Mouse (Mus musculus) left cerebral cortex, adult 9 months (tissue): Measurements from ENCODE around the gene Tmem150c.
A peak's percentile ranks its signal among the peaks of the same experiment; 100 is the strongest.

ENCODE experiments used
- DNase-seq, 2 experiments: peaks; one replicate each; pipeline ENCODE4 v3.0.0; 2022; ENCODE audit warnings: low spot score in 2 of 2

The Tmem150c gene

DNA sequence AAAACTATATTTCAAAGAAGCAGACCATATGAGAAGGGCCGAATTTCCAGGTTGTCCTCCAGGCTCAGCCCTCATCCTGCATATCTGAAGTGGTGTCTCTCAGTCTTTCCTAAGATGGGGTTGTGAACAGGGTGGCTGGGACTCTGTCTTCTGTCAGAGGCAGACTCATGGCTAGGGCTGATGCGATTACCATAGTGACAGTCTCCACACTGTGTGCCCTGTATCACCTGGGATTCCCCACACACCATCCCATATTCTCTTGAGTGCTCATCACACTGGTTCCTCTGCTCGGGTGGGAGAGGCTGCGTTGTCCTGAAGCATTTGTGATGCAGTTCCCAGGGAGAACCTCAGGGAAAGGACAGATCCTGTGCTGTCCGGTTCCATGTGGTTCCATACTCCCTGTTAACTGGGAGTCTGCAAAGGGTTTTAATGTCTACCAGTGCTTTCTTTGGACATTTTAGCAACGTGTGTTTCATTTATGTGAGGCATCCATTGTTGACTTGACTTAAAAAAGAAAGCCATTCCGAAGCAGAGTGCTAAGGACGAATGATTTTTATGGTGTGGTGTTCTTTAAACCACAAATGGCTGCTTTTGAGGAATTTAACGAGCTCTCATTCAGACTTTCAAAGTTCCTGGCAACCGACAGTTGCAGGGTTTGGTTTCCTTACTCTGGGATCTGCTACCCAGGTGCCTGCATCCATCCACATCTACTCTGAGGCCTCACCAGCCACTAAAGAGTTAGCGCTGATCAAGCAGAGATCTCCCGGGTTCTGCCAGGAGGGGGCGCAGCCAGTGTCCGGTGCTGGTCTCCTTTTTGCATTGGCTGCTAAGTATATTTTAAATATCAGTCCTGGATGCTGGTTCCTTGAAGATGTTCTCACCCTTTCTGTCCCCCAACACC, 7.2 kb upstream of the Tmem150c start:
- DNase-seq: peak in 1 of 2 experiments; percentile 49

DNA sequence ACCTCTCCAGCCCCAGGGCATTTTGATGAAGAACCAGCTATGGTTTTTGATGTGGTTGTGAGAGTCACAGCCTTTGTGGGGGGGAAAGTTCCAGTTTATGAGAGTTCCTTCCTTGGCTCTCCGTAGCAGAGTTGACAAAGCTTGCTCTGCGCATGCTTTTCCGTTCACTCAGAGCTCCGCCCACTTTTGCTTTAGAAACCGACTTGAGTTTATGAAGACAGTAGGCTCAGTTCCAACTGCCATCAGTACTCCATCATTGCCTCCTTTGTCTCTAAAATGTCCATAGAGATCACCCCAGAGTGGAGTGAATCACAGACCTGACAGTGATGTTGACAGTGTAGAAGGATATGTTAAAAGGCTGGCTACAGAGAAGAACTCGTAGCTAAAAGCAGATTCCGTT, 3.8 kb upstream of the Tmem150c start:
- no peak for DNase-seq

DNA sequence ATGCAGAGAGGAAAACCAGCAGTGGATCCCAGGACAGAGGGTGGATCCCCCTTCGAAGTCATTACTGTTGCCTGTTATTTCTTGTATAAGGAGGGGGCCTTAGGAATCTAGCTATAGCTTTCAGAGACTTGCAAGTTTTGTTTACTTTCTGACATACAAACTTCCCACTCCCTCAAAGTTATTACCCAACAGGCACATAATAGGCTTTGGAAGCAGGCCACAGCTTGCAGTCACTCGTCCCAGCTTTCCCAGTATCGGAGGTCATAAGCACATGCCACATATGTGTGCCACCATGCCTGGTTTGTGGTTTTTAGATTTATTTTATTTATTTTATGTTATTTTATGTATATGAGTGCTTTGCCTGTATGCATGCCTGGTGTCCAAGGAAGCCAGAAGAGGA, 3.2 kb upstream of the Tmem150c start:
- no peak for DNase-seq

DNA sequence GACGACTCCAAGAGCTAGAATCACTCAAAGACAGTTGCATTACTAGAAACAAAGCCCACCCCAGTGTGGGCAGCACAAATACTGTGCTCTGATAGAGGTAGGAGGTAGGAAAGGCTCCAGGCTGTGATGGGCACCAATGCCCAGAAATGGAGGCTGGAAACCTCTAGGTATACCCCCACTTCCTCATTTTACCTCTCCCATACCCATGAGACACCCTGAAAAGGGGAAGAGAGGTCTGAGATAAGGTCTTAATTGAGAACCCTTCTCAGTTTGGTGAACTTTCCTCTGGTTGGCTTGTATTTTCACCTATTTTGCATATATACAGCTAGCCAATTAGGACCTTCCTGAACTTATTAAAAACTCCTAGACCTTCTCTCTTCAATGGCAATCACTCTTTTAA, 2.4 kb upstream of the Tmem150c start:
- no peak for DNase-seq

DNA sequence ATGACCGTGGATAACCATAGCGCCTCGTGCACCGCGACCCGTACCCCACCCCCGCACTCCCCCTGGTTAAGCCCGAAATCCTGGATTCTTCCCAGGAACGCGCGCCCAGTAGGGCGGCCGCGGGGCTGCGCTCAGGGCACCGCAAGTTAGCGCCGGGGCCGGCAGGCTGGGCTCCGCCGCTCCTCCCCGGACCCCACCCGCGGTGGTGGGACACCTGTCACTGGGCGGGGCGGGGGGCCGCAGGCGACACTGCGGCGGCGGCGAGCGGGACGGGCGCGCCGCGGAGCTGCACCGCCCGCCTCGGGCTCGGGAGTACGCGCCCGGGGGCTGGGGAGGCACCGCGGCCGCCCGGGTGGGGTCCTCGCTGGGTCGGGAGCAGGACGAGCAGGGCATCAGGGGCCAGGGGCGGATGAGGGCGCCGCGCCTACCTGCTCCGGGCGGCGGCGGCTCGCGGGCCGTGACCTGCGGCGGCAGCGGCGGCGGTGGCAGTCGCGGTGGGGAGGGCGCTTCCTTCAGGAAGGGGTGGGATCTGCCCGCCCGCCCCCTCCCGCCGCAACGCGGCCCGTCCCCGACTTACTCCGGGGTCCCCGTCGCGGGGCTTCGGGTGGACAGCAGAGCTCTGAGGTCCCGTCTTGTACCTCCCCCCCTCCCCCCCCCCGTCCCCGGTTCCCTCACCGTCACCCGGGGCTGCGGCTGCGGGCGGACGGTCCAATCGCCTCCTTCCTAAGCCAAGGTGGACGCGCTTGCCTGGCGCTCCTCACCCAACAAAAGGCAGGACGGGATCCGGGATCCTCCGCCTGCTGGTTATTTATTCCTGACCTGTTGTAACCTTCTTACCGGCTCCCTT, 594 bp downstream of the Tmem150c start:
- DNase-seq: peak in 1 of 2 experiments; percentile 22

DNA sequence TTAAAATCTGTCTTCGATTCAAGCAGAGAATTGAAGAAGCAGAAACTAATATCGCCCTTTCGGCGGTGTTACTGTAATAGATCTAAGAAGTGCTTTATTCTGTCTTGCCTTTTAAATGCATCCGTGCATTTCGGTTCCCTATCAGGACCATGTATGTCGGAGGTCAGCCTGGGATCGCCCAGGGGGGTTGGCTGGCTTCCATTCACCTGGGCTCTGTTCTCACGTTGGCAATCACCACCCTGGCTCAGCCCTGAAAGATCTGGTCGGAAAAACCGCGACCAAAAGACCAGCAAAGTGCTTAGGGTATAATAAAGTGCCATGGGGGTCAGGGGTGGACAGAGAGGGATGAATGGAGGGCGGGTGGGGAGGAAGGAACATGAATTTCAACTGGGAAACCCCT, 1.3 kb downstream of the Tmem150c start:
- DNase-seq: no peak

DNA sequence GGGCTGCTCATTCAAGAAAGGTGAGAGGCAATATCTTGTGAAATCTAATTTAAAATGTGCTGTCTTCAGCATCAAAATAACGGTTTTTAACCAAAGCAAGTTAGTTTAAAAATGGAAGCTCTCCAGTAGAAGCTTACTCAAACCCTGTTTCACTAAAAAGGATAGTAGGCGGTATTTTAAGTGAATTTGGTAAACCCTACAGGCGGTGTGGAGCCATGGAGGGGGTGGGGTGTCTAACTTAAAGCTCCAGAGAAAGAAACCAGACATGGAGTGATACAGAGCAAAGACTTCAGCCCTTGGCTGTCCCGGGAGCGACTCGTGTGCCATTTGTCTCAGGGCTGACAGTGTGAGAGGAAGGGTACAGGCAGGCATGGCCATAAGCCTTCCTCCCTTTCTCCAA, 4.0 kb downstream of the Tmem150c start:
- no peak for DNase-seq

DNA sequence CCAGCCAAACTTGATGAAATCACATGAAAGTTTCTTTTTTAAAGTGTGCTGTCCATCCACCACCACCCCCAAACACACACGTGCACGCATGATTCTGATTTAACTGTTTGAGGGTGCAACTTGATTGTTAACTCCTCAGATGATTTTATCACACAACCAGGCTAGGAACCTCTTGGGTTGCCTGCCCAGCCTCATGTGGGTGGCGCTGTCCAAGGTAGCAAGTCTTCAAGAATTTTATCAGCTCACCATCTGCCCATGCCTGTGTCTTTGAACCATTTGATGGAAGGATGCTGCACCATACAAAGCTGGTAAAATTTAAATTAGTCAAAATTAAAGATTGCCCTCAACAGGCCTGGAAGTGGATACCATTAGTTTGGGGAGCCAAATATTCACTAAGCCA, 9.6 kb downstream of the Tmem150c start:
- DNase-seq: no peak

DNA sequence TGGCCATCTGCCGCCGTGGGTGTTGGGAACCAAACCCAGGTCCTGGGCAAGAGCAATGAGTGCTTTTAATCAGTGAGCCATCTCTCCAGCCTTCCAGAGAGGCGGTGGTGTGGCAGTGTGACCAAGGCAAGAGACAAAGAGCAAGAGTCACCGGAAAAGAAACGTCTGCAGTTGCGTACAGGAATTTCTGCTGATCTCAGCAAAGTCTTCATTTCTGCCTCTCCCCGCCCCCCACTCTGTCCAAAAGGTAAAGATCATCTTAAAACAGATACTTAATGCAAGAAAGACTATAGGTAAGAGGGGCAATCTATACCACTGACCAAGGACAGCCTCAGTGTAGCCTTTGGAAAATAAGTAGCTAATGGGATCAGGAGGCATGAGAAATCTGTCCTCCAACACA, 14.8 kb downstream of the Tmem150c start:
- no peak for DNase-seq

DNA sequence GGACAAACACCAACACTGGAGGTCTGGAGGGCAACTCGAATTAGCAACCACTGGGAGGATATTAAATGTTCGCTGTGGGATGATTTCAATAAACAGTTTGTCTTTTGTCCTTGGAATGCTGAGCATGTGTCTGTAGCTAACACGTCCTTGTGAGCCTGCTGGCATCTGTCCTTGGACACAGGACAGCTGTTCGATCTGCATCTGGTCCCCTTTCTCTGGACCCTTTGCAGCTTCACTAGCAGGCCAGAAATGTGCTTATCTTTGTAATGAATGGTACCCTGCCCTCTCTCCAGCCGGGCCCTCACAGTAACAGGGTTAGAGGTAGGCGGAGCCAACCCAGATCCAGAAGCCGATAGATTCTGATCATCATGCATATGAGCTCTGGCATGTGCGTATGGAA, 32.3 kb downstream of the Tmem150c start:
- DNase-seq: no peak

DNA sequence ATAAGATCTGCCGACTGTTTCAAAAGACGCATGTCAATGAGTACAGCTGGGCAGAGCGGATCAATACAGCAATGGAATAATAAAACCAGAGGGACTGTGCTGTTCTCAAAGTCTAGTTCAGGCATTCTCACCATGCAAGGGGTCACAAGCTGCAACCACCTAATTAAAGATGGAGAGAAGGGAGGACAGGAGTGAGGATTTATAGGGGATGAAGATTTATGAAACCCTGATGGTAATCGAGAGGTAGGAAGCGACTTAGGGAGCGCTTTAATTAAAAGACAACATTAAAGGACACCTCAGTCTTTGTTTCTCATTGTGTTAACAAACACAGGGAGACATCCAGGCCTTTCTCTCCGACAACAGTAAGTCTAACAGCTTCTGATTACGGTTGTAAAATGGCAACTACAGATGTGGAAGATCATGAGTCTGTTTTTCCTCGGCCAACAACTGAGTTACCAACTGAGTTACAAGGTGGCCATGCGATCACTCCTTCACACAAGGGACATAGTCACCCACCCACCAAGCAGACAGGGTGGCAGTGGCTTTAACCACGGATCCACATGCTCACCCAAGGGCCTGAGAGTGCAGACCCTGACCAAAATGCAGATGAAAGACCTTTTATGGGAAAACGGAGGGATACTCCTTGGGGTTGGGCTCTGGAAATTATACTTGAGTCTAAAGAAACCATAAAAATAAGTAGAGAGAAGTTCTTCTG, 34.0 kb downstream of the Tmem150c start:
- no peak for DNase-seq

DNA sequence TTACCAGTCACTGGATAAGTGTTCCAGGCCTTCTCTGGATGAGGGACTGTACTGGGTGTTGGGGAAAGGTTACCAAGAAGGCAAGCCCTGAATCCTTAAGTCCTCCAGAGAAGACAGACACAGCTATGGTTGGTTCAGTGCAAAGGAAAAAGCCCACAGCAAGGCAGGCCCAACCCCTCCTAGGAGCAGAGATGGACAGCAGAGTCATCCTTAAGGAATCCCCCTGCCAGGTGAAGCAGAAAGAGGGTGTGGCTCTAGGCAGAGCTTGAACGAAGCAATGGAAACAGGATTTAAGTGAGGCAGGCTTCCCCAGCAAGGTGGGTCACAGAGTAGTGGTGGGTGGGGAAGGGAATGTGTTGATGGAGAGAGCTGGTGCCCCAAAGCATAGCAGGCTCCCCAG, 35.1 kb downstream of the Tmem150c start:
- no peak for DNase-seq

DNA sequence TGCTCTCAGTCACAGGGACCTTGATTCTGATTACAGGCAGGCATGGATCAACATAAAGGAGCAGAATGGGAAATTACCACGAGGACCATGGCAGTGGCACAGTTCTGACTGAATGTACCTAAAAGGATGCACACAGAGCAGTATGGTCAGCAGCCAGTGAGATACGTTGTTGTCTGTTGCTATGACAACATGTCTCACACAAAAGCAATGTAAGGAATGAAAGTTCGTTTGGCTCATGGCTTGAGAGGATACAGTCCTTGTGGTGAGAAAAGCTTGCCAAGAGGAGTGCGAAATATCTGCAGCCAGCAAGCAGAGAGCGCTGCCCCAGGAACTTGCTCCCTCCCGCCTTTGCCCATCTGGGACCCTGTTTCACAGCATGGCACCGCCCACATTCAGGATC, 36.3 kb downstream of the Tmem150c start:
- DNase-seq: no peak

DNA sequence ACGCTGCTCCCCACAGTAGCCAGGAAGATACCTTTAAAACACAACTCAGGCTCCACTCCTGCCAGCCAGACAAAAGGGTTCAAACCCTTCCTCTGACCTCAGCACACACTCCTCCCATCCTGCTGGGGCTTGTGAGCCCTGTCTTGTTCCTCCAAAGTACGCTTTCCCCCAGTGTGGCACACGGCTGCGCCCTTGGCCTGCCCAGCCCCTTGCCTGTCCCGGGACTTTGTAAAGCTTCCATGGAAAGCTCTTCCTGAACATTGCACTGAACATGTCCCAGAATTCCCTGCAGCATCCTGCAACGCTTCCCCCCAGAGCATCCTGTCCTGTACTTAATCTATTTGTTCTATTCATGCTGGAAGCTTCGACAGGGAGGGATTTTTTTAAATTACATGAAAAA, 38.4 kb downstream of the Tmem150c start:
- DNase-seq: no peak

DNA sequence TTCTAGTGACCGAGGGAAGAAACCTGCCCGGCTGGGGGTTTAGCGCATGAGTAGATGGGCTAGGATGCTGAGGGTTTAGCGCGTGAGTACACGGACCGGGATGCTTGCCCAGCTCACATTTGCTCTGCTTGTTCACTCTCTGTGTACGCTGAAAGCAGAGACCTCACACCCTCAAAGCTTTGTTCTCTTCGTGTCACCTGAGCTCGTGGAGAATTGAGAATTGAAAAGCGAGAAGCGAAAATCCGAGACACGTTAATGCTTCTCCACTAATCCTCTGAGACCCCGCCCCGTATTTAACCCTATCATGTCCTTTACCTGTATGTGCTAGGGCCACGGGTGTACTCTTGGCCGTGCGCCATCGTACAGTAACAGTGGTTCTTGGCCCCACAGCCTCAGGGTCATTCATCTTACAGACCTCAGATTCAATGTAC, 38.9 kb downstream of the Tmem150c start:
- no peak for DNase-seq

DNA sequence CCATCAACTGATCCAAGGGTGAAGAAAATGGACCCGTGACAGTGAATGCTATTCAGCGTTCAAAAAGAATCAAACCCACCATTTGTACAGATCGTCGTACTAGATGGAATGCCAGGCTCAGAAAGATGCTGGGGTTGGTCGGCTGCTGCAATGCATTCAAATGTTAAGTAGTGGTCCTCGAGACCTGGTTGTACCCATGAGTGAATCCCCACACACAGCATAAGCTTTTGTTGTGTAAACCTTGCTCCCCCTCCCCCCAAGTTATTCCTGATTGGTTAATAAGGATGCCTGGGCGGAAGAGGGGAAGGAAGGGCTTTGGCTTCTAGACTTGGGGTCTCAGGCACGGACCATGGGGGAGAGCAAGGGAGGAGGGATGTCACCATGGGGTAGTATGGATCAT, 40.3 kb downstream of the Tmem150c start:
- no peak for DNase-seq

DNA sequence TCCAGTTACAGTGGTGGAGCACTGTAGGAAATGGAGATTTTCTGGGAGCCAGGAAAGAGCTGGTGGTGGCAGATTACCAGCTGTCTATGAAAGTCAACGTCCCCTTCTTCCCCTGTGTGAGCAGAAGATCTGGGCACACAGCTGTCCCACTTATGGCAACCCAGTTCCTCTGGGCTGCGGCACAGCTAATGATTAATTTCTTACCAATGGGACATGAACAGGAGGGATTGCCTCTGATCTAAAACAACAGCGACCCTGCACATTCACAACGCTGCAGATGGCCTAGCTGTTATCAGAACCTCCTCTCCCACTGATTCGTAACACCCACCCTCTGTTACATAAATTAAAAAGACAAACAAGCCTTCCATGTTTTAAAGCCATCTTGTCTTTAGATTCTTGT, 46.2 kb downstream of the Tmem150c start:
- no peak for DNase-seq

DNA sequence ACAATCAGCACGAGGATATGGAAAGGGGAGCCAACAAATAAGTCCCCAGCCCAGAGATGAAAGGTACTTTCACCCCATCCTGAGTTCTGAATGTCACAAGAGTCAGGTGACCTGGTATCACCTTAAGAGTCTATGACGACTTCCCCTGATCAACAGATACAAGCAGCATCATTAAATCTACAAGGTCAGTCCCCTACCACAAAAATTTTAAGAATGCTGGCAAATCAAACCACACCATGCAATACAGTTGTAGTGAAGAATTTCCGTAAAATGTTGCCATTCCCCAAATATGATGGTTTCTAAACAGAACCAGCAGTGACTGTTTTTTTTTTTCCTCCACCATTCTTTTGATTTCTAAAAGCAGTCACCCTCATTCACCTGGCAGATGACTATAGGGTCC, 49.0 kb downstream of the Tmem150c start:
- no peak for DNase-seq

DNA sequence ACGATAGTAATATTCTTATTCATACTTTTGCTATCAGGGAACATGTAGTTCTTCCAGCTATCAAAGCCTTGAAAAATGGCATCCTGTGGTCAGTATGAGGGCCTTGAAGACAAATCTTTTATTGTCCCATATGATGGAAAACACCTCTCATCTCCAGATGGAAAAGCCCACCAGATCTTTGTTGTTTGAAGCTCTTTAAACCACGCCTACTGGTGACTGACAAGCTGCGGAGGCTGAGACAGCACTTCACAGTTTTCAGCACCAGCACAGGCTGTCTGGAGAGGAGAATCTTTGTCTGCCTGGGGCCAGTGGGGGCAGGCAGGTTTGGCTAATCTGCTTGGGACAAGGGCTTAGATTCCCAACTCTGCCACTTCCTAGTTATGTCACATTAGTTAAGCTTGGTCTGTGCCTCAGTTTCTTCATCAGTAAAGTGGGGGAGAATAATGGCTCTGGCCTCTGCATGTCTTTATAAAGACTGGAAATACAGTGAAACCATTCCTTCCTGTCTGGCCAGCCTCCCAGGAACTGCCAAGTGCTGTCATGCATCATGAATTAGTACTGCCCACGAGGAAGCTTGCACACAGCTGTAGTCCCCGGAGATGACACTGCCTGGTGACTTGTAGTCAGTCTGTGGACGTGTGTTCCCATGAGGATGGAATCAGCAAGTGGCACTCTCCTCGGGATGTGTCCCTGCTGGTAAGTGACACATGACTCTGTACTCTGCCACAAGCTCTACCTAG, 49.9 kb downstream of the Tmem150c start:
- peak in 1 of 2 experiments; percentile 30 for DNase-seq

DNA sequence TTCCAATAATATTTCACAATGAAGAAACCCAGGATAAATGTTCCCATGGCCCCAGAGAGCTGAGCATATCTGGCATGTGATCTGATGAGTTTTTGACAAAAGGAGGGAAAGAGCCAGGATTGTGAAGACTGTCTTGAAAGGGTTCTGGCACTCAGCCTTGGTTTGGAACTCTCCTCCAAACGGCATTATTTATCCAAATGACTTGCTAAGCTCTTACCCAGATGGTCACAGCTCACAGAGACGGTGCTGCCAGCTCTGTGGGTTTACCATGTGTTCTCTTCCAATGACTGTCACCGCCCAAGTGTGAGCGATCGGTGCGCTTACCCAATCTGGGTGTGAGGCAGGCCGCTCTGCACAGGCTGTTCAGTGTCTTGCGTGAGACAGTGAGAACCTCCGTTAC, 50.7 kb downstream of the Tmem150c start:
- peak; percentile 67 to 78 for DNase-seq

DNA sequence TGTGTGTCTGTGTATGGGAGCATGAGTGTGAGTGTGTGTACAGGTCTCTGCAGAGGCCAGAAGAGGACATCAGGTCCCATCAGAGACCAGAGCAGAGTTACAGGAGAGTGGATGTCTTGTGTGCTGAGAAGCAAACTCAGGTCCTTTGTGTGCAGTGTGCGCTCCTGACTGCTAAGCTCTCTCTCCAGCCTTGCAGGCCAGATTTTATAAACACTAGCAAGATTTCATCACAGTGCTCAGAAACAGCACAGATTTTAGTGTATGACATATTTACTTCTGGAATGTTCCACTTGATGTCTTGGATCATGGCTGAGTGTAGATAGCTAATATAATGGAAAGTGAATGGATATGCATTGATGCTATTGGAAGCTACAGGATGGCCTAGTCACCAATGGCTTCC, 57.2 kb downstream of the Tmem150c start:
- no peak for DNase-seq

DNA sequence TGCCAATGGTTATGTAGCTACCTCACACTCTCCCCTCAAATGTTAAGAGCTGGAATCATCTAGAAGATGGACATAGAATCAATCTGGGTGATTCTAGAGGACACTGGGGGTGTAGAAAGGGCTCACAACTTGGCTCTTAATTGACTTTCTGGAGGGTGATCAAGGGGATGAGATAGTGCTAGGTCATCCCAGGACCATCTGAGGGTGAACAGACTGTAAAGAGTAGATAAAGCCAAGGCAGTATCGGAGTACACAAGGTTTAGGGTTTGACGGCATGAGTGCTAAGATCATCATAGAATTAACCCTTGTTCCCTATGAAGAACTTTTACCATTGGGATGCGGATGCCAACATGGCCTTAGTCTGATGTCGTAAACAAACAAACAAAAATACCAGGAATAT, 61.6 kb downstream of the Tmem150c start:
- no peak for DNase-seq
